Mouse (Mus musculus): Measurements from ENCODE around the gene Ndufa4.
"Not testable (repeated sequence)": the region's sequence is repeated elsewhere in the genome, so short reads cannot be mapped to it uniquely, and the experiment has no call there.

Gene Ndufa4

GRCm38 (mm10) chr6:11907269-11908032, at the start of gene Ndufa4, which contains the start of gene Phf14:
Gene Ndufa4, minus strand, starts transcription at chr6:11907497.
Gene Phf14, plus strand, starts transcription at chr6:11907809.
- DNase-seq (ENCODE audit: low spot score in 2 of 2): peak; percentile 92 to 95

- DNase-seq (ENCODE audit: low spot score in 2 of 2): no peak
These were observed 40.8 kb upstream of the Ndufa4 start for GRCm38 (mm10) chr6:11948100-11948499.

DNA sequence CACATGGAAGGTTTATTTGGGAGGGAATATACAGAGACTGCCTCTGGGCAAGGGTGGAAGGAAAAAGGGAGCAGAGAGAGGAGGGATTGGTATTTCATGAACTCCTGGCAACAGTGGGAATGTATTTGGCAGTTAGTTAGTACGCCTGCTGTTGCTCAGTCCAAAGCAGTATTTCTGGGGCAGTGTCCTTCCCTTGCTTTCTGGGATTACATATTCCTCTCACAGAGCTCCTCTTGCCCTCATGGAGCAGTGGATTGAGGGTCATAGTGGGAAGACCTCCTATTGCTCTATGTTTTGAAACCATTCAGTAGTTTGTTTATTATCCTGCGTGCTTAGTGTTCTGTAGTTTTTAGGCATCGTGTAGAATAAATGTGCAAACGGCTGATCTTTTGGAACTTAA, 34.8 kb upstream of the Ndufa4 start:
- DNase-seq (ENCODE audit: low spot score in 2 of 2): no peak

GRCm38 (mm10) chr6:11940895-11941294, 33.6 kb upstream of the Ndufa4 start:
- DNase-seq (ENCODE audit: low spot score in 2 of 2): no peak

DNA sequence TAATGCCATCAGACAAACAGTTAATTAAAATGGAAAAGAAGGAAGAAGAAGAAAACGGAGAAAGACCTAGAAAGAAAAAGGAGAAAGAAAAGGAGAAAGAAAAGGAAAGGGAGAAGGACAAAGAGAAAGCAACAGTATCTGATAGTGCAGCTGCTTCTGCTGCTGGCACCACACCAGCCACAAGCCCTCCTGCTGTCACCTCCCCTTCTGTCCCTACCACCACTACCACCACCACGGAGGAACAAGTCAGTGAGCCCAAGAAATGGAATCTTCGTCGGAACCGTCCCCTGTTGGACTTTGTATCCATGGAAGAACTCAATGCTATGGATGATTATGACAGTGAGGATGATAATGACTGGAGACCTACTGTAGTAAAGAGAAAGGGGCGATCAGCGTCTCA, 26.1 kb upstream of the Ndufa4 start:
- no peak for DNase-seq (ENCODE audit: low spot score in 2 of 2)

DNA sequence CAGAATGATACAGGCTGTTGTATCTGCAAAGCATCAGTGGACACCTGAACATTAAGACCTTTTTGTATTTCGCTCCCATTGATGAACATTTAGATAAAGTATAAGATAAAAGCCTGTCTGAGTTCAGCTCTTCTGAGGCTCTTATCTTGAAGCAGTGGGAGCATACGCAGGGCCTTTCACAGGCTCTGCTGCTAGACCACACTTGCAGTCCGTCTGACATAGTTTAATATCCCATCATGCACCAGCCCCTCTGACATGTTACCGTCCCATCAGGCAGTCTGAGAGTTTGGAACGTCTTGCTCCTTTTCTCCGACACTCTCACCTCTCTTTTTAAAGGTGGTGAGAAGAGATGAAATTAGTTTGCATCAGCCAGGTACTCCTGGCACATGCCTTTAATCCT, 20.2 kb upstream of the Ndufa4 start:
- no peak for DNase-seq (ENCODE audit: low spot score in 2 of 2)

DNA sequence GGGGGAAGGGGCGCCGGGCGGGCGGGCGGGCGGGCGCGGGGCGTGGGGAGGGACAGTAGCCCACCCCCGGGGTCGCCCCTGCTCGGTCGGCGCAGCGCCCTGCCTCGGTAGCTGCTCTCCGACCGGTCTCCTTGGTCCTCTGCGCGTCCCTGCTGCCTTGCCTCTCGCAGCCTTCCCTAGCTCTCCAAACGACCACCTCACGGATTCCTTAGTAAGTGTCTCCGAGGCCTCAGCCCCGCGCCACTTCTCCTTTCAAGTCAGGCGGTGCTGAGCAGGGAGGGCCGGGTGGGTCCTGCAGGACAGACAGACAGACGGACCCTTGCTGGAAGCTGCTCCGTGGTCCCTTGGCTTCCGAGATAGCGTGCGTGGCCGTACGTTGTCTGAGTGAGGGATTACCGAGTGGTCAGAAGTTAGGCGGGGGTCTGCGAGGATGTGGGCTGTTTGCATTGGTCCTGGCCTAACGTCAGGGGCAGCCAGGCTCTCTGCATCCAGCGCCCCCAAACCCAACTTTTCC, 18.8 kb upstream of the Ndufa4 start:
- peak in 1 of 2 experiments; percentile 10 for DNase-seq (ENCODE audit: low spot score in 2 of 2)

DNA sequence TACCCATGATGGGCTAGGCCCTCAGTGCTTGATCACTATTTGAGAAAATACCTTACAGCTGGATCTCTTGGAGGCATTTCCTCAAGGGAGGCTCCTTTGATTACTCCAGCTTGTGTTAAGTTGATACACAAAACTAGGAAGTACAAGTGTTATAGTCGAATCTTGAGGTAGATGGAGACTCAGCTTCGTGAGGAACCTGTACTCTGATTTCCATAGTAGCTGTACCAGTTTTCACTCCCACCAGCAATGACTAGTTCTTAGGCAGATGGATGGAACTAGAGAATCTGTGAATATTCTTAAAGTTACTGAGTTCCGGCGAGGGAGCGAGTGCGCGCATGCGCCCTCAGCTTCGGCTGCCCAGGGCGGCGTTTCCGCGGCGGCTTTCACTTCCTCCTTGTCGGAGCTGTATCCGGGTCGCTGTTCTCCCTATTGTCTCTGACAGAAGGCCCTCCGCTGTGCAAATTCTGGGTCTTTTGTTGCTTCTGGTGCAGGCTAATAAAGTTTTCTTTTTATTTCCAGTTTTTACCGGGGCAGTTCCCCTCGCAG, 18.3 kb upstream of the Ndufa4 start:
- DNase-seq (ENCODE audit: low spot score in 2 of 2): peak; percentile 85 to 88

DNA sequence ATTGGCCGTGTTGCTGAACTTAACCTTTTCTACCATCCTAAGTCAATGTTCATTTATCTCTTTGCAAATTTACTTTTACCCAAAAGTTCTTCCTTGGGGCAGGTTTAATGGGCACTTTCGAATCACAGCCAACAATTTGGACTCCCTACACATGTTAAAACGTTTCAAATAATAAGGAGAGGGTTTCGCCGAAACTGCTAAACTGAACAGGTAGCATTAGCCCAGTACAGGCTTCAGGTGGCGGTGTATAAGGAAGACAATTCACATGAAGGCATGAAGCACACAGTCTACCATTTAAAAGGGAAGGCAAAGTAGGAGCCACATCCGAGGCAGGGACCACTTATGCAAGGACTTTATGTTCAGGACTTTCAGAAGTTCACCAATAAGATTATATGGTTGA, 873 bp upstream of the Ndufa4 start:
- DNase-seq (ENCODE audit: low spot score in 2 of 2): no peak

DNA sequence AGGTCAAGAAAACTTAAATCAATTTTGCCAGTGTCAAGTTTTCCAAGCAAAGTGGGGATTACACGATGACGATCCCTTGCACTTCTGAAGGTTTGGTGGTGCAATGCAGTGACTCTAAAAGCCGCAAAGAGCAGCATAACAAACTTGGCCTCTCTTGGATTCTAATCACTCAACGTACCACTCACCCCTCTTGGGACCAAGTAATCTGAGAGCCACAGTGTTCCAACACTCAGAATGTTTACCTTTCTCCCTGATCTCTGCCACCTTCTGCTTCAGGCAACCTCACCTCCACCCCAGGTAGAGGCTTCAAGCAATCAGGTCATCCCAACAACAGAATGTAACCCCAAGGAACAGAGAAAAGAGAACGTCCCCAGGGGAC, 418 bp downstream of the Ndufa4 start:
- DNase-seq (ENCODE audit: low spot score in 2 of 2): no peak

- DNase-seq (ENCODE audit: low spot score in 2 of 2): no peak
These were observed 6.4 kb downstream of the Ndufa4 start for GRCm38 (mm10) chr6:11900809-11901310.

DNA sequence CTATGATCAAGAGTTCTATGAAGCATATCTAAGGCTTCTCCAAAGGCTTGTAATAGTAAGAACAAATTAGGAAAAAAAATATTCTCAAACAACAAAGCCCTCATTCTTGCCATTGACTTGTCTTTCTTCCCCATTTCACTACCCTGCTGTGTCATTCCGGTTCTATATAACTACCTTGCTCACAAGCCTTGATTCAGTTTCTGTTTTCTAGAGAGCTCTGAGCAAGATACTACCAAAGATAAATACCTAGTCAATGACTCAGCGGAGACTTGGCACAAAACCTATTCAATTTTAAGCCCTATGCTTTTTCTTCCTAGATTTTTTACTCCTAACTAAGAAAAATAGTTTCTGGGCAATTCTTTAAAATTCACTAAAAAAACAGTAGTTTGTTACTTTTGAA, 31.9 kb downstream of the Ndufa4 start:
- not testable (repeated sequence) for DNase-seq (ENCODE audit: low spot score in 2 of 2)
